Mouse (Mus musculus) liver, postnatal 0 days (tissue): ENCODE results near the gene Mfsd12. TPM values are rescaled to one million over a fixed set of nuclear protein-coding genes. Genes with fewer than 3 reads are reported as not detected.

ENCODE experiments used
- ATAC-seq: fragments of 200-750 bp; cut with Nextera tagmentation; 2 replicates; pipeline ENCODE4 v1.8.0; 2017; ENCODE audit warnings: mild to moderate bottlenecking, moderate library complexity
- DNase-seq: peaks from one replicate; pipeline ENCODE4 v3.0.0-alpha.2; 2016
- H3K27ac ChIP-seq: fragments of 300-500 bp; sonication (generic); 2 replicates; pipeline ENCODE4 v1.5.1; 2014; ENCODE audit warnings: antibody characterized with exemption, moderate library complexity, mild to moderate bottlenecking, low read depth
- H3K27me3 ChIP-seq: fragments of 300-500 bp; sonication (generic); 2 replicates; pipeline ENCODE4 v1.6.1; 2014; ENCODE audit warnings: low read length, control low read depth, mixed read lengths; ENCODE audit not compliant: insufficient read depth
- H3K36me3 ChIP-seq: fragments of 300-500 bp; sonication (generic); replicated peaks from 2 replicates; pipeline ENCODE4 v1.6.1; 2014; ENCODE audit warnings: mild to moderate bottlenecking, control low read depth, low read length, moderate library complexity, mixed read lengths; ENCODE audit not compliant: insufficient read depth
- H3K4me1 ChIP-seq: fragments of 300-500 bp; sonication (generic); 2 replicates; pipeline ENCODE4 v1.6.1; 2014; ENCODE audit warnings: antibody characterized with exemption, mild to moderate bottlenecking, control low read depth; ENCODE audit not compliant: insufficient read depth
- H3K4me2 ChIP-seq: fragments of 300-500 bp; sonication (generic); 2 replicates; pipeline ENCODE4 v1.6.1; 2014; ENCODE audit warnings: low read depth, mild to moderate bottlenecking, low read length, moderate library complexity, mixed read lengths
- H3K4me3 ChIP-seq: fragments of 300-500 bp; sonication (generic); 2 replicates; pipeline ENCODE4 v1.5.1; 2014; ENCODE audit warnings: low read depth, low read length
- H3K9ac ChIP-seq: fragments of 300-500 bp; sonication (generic); replicated peaks from 2 replicates; pipeline ENCODE4 v1.6.1; 2014; ENCODE audit warnings: mild to moderate bottlenecking, moderate library complexity
- H3K9me3 ChIP-seq: fragments of 300-500 bp; sonication (generic); 2 replicates; pipeline ENCODE4 v1.6.1; 2016; ENCODE audit warnings: mild to moderate bottlenecking, control low read depth, low read length, mixed read lengths
- CTCF ChIP-seq: sonication (generic); IDR thresholded peaks from 2 replicates; pipeline ENCODE4 v1.5.1; 2016; ENCODE audit warnings: antibody characterized with exemption, low read depth
- EP300 ChIP-seq: IDR thresholded peaks from 2 replicates; pipeline ENCODE4 v1.6.1; 2016; ENCODE audit warnings: antibody characterized with exemption, low read depth, mild to moderate bottlenecking
- WGBS: fragments of 180-500 bp; shearing (Covaris S2); extraction: QIAGEN DNeasy Blood & Tissue Kit; methylation state at CpG from one replicate; pipeline ENCODE4 v1.1.7; 2014; ENCODE audit not compliant: insufficient replicate concordance; 5-methylcytosine and 5-hydroxymethylcytosine counted together
- polyA plus RNA-seq: library from polyadenylated mRNA; unstranded; fragments of >200 nt; fragmentation: Nextera tagmentation; extraction: Ambion mirVana; gene quantifications from 2 replicates; pipeline ENCODE4 v1.2.1, GENCODE M21; 2015

Gene Mfsd12
- polyA plus RNA-seq, 1 experiment from 2014 or later = 7.9 TPM

DNA sequence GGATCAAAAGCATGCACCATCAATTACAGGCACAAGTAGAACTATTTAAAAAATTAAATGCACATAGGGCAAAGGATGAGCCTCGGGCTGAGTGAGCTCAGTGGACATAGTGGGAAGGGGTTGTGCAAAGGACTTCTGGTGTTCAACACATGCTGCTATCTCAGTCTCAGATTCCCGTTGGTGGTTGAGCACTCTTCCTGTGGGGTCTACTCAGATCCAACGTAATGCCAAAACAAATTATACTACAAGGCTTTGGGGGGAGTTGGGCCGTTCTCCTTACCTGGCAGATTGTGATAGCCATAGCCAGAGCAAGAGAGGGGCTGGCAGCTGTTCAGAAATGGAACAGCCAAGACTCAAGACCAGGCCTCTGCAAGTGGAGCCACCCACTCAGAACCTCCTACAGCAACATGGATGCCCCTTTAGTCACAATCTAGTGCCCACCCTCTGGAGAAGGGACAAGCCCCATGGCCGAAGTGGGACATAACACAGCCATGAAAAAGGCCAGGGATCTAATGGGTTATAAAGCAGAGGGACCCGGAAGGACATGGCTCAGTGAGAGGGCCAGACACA, 22.6 kb downstream of the Mfsd12 start:
- Histone ChIP-seq H3K4me1 (peaks cover 40% of the 10 kb centered on the region), H3K9ac (peak overlapping the region; percentile 16; the same call in 1 of the 2 replicates), H3K36me3 (peaks cover 12% of the 10 kb centered on the region), H3K27ac (peak overlapping the region; percentile 97), H3K4me2 (peak overlapping the region; percentile 7; the same call in 1 of the 2 replicates), H3K9me3 (no peaks in the 10 kb centered on the region), H3K27me3 (no peaks in the 10 kb centered on the region), H3K4me3 (no peak overlapping the region)
- ATAC-seq (no peak), DNase-seq (no peak)
- WGBS = 69% methylated on average over 6 of the region's 6 CpGs
- TF ChIP-seq EP300 (no peak), CTCF (no peak)

GRCm38 (mm10) chr10:81382039-81382438, 24.7 kb downstream of the Mfsd12 start:
- 22% methylated on average over 5 of the region's 5 CpGs for WGBS
- H3K9ac ChIP-seq = peak overlapping the region; percentile 52
- ATAC-seq (peak; percentile 70), DNase-seq (peak; percentile 93)
- peaks cover 40% of the 10 kb centered on the region for H3K4me1 ChIP-seq
- H3K4me2 ChIP-seq = peak overlapping the region; percentile 47; the same call in 1 of the 2 replicates
- H3K27ac ChIP-seq = peak overlapping the region; percentile 97
- no peak overlapping the region for H3K4me3 ChIP-seq
- H3K27me3 ChIP-seq = no peaks in the 10 kb centered on the region
- H3K9me3 ChIP-seq = no peaks in the 10 kb centered on the region
- no peak for TF ChIP-seq CTCF
- TF ChIP-seq EP300 = peak; percentile 99
- peaks cover 14% of the 10 kb centered on the region for H3K36me3 ChIP-seq

GRCm38 (mm10) chr10:81383802-81384604, 26.7 kb downstream of the Mfsd12 start, which contains the start of the genes Dohh and Gm48551:
Dohh (plus strand) TSS chr10:81384428.
Gm48551 (plus strand) TSS chr10:81384466.
- ATAC-seq (peak; percentile 82), DNase-seq (peak; percentile 100)
- Histone ChIP-seq H3K36me3 (peaks cover 24% of the 10 kb centered on the region), H3K9me3 (no peaks in the 10 kb centered on the region), H3K27me3 (no peaks in the 10 kb centered on the region), H3K27ac (peak within 1 kb of the TSS; percentile 97), H3K9ac (peak within 1 kb of the TSS; percentile 89), H3K4me2 (peak within 1 kb of the TSS; percentile 75), H3K4me1 (peaks cover 39% of the 10 kb centered on the region), H3K4me3 (peak within 1 kb of the TSS; percentile 74)
- 3% methylated on average over 51 of the region's 54 CpGs for WGBS
- TF ChIP-seq CTCF = no peak
- peak; percentile 83 for TF ChIP-seq EP300

- WGBS = under 1% methylated on average over 19 of the region's 19 CpGs
- H3K4me3 ChIP-seq = peak overlapping the region; percentile 74
- H3K9ac ChIP-seq = peak overlapping the region; percentile 89
- H3K4me2 ChIP-seq = peak overlapping the region; percentile 75
- H3K36me3 ChIP-seq = peaks cover 24% of the 10 kb centered on the region
- H3K27ac ChIP-seq = peak overlapping the region; percentile 97
- no peak for TF ChIP-seq CTCF
- no peak for TF ChIP-seq EP300
- H3K9me3 ChIP-seq = no peaks in the 10 kb centered on the region
- peak; percentile 20 for ATAC-seq
- no peak for DNase-seq
- H3K4me1 ChIP-seq = peaks cover 39% of the 10 kb centered on the region
- H3K27me3 ChIP-seq = no peaks in the 10 kb centered on the region
Observed at GRCm38 (mm10) chr10:81384605-81384982, 27.3 kb downstream of the Mfsd12 start.

- Histone ChIP-seq H3K36me3 (peaks cover 24% of the 10 kb centered on the region), H3K4me1 (peaks cover 29% of the 10 kb centered on the region), H3K4me2 (peak overlapping the region; percentile 75), H3K9me3 (no peaks in the 10 kb centered on the region), H3K27ac (no peak overlapping the region), H3K27me3 (no peaks in the 10 kb centered on the region), H3K4me3 (peak overlapping the region; percentile 74), H3K9ac (peak overlapping the region; percentile 89; the same call in 1 of the 2 replicates)
- ATAC-seq (no peak), DNase-seq (no peak)
- no peak for TF ChIP-seq CTCF
- 70% methylated on average over 22 of the region's 22 CpGs for WGBS
Observed at GRCm38 (mm10) chr10:81385603-81386306, 28.5 kb downstream of the Mfsd12 start.

DNA sequence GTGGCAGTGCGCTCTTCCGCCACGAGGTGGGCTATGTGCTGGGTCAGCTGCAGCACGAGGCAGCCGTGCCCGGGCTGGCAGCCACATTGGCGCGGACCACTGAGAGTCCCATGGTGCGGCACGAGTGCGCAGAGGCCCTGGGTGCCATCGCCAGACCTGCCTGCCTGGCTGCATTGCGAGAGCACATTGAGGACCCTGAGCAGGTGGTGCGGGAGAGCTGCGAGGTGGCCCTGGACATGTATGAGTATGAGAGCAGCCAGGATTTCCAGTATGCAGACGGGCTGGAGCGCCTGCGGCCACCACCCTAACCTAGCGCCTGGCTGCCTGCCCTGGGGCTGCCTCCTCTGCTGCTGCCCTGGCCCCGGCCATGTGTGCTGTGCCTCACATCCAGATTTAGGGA, 30.4 kb downstream of the Mfsd12 start:
- H3K27ac ChIP-seq = no peak overlapping the region

More for the DNA sequence above, 30.4 kb downstream of the Mfsd12 start:
- peaks cover 24% of the 10 kb centered on the region for H3K36me3 ChIP-seq
- H3K9ac ChIP-seq = no peak overlapping the region
- peaks cover 26% of the 10 kb centered on the region for H3K4me1 ChIP-seq
- H3K4me3 ChIP-seq = no peak overlapping the region
- ATAC-seq (no peak), DNase-seq (no peak)
- 91% methylated on average over 20 of the region's 20 CpGs for WGBS
- TF ChIP-seq EP300 (no peak), CTCF (no peak)
- no peaks in the 10 kb centered on the region for H3K9me3 ChIP-seq
- no peaks in the 10 kb centered on the region for H3K27me3 ChIP-seq
- H3K4me2 ChIP-seq = no peak overlapping the region
